Mouse (Mus musculus) spleen, adult 18-20 months (tissue): ENCODE measurements at regions not wholly inside any gene's neighbourhood (a gene's known extent, or its start where the extent isn't known, plus 50 kb on each side); places are given as distances from the start of the nearest gene placed in this dataset.

Source experiments
- DNase-seq, 2 experiments: peaks; one replicate each; pipeline ENCODE4 v3.0.0; 2022; ENCODE audit warnings: mixed read lengths in 2 of 2

DNA sequence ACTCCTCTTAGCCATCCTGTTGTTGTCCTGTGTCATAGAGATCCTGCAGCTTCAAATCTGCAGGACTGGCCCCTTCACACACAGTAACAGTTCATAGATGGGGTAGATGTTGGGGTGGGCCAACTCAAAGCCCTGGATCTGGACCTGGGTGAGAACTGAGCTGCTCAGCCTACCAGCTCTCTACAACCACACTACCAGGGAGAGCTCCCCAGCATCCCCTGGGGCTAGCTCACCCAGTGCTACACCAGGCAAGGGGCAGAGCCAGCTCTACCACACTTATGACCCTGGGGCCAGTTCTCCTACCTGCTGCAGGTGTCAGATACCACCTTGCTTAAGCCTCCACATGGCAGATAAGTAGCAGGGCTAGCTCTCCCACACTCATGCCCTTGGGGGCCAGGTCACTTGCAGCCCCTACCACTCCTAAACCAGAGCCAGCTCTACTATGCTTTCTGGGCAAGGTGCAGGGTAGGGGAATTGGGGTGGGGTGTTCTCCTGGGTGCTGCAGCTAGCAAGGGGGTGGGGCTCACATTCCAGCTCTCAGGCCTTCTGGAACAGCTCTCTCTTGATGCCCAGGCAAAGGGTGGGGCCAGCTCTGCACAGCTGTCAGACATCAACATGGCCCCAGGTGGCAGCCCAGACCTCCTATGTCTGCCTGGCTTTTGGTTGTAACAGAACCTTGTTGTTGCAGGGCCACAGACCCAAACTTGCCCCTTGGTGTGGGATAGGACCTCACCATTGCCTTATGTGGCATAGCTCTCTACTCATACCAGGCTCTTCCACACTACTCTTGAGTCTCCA is 62.4 kb upstream of the Tab2 start:
- DNase-seq = no peak

DNA sequence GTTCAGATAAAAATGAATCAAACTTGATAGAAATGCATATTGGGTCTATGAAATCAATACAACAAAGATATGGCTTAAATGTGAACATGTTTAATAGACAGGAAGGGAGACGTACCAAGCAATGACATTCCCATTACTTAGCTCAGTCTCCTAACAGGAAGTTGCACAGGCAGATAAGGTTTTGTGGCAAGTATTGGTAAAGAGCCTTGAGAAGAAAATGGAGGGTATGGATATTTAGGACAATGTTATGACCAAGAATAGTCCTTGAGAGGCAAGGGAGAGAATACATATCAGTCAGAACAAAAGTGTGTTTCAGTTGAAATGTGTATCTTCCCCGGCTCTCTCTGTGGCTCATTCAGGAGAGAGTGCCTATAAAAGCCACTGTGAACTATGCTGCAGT is 60.7 kb upstream of the Tab2 start:
- no peak for DNase-seq

DNA sequence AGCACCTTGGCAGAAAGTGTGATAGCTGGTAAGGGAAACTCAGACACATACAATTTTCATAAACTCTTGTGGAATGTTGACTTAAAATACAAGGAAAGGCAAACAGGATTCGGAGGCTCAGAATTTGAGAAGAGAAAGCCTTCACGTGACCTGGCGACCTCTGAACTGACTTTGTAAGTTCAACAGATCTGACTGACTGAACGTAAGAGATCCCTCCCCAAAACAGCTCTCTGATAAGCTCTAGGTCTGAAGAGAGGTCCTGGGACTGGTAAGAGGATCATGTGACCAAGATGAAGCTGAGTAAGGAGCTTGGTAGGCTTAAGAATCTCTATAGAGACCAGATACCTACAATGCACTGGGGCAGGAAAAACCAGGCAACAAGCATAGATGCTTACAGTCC is 55.7 kb upstream of the Tab2 start:
- no peak for DNase-seq

DNA sequence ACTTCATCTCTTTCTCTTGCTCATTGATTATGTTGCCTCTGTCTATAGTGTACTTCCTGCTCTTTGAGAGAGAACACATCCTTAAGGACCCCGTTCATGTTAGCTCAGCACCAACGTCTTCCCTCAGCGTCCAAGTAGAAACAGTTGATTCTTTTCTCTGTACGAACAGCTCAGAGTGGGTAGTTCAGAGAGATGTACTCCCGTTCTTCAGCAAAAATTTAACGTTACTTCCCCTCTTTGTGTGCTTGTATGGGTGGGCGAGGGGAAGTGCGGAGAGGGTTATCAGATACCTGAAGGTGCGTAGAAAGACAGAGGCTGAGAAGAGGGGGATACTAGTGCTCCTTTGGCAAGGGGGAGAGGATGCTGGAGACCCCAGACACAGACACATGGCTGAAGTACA is 55.1 kb upstream of the Tab2 start:
- DNase-seq = no peak

DNA sequence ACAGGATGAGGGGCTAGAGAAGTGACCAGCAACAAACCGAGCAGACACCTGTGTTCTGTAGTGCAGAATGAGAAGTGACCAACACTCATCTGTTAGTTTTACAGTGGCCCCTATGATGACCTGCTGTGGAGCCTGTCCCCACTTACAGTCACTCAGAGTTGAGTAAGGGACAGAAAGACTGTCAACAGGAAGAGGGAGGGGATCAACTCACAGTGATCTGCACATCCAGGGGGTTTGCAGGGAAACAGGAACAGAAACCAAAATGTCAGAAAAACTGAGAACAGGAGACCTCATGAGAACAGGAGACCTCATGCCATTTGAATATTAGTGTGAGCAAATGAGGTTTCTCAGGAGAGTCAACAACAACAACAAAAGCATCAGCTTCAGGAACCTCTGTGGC is 53.8 kb upstream of the Tab2 start:
- no peak for DNase-seq

DNA sequence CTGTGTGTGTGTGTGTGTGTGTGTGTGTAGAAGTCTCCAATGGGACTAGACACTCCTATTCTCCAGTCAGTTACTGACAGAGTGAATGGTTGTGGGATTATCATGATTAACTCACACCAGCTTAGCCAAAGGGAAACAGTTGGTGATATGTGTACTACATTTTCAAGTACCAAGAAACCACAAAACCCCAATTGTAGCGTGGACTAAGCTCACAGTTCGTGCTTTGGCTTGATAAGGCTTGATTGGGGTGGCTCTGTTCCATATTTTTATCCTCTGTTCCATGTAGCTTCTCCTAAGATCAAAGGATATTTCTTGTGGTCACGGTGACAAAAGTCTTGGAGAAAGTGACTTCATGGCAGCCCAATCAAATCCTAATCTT is 51.9 kb upstream of the Tab2 start:
- no peak for DNase-seq

DNA sequence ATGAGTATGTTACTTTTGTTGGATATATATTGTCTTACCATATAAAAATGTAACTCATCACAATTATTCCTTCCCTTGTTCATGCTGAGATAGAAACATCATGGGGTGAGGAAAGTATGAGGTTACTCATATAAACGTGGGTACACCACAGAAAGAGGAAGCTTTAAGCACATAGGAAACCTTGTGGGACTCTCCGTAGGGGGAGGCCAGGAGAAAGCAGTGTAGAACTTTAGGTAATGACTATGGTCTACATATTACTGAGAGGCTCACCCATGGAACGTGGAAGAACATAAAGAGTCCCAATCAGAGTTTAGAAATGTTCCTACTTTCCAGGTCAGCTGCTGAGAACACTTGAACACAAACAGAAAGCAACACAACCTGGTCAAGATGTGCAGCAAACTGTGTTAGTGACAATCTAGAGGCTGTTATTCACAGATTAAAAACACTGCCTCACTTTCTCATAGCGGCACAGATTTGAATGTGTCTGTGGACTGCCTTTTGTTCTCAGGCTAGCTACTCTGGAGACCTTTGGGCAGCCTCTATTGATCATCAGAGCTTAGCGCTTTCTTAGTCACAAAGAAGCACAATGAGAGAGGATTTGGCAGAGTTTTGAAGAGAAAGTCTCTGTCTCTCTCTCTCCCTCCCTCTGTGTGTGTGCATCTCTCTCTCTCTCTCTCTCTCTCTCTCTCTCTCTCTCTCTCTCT is 51.4 kb upstream of the Tab2 start:
- no peak for DNase-seq
